Mouse (Mus musculus) forebrain, postnatal 0 days (tissue): ENCODE results near the gene Tshz2. TPM values are rescaled to one million over a fixed set of nuclear protein-coding genes. Genes with fewer than 3 reads are reported as not detected.

Experiments
- ATAC-seq: fragments of 200-750 bp; cut with Nextera tagmentation; 2 replicates; pipeline ENCODE4 v1.8.0; 2017; ENCODE audit warnings: mild to moderate bottlenecking, moderate library complexity
- DNase-seq: peaks from one replicate; pipeline ENCODE4 v3.0.0-alpha.2; 2015
- H3K27ac ChIP-seq: fragments of 300-500 bp; sonication (generic); 2 replicates; pipeline ENCODE4 v1.5.1; 2014; ENCODE audit warnings: low read depth, mild to moderate bottlenecking, antibody characterized with exemption, low read length, moderate library complexity, mixed read lengths
- H3K27me3 ChIP-seq: fragments of 300-500 bp; sonication (generic); 2 replicates; pipeline ENCODE4 v1.6.1; 2014; ENCODE audit warnings: mild to moderate bottlenecking, low read length, mixed read lengths; ENCODE audit not compliant: insufficient read depth
- H3K36me3 ChIP-seq: fragments of 300-500 bp; sonication (generic); 2 replicates; pipeline ENCODE4 v1.6.1; 2014; ENCODE audit warnings: mild to moderate bottlenecking, moderate library complexity; ENCODE audit not compliant: insufficient read depth
- H3K4me1 ChIP-seq: fragments of 300-500 bp; sonication (generic); 2 replicates; pipeline ENCODE4 v1.6.1; 2014; ENCODE audit warnings: antibody characterized with exemption; ENCODE audit not compliant: insufficient read depth
- H3K4me2 ChIP-seq: fragments of 300-500 bp; sonication (generic); 2 replicates; pipeline ENCODE4 v1.6.1; 2014; ENCODE audit warnings: low read depth, mild to moderate bottlenecking, moderate library complexity
- H3K4me3 ChIP-seq: fragments of 300-500 bp; sonication (generic); 2 replicates; pipeline ENCODE4 v1.5.1; 2014; ENCODE audit warnings: low read depth, low read length, mixed read lengths
- H3K9ac ChIP-seq: fragments of 300-500 bp; sonication (generic); 2 replicates; pipeline ENCODE4 v1.6.1; 2014; ENCODE audit warnings: mild to moderate bottlenecking
- H3K9me3 ChIP-seq: fragments of 300-500 bp; sonication (generic); 2 replicates; pipeline ENCODE4 v1.6.1; 2016; ENCODE audit warnings: low read length
- CTCF ChIP-seq: sonication (generic); IDR thresholded peaks from 2 replicates; pipeline ENCODE4 v1.5.1; 2016; ENCODE audit warnings: antibody characterized with exemption, control low read depth, low read depth
- WGBS: fragments of 180-500 bp; shearing (Covaris S2); extraction: QIAGEN DNeasy Blood & Tissue Kit; methylation state at CpG from one replicate; pipeline ENCODE4 v1.1.7; 2014; 5-methylcytosine and 5-hydroxymethylcytosine counted together
- polyA plus RNA-seq: library from polyadenylated mRNA; unstranded; fragments of >200 nt; fragmentation: Nextera tagmentation; extraction: Ambion mirVana; gene quantifications from 2 replicates; pipeline ENCODE4 v1.2.1, GENCODE M21; 2015
- total RNA-seq: library from RNA; depleted of rRNA; stranded (reverse); fragments of >200 nt; gene quantifications from 2 replicates; pipeline ENCODE4 v1.2.3, GENCODE M21; 2014

The Tshz2 gene
- total and polyA plus RNA-seq, 2 experiments from 2014 or later: 19.7 to 29.2 TPM

DNA sequence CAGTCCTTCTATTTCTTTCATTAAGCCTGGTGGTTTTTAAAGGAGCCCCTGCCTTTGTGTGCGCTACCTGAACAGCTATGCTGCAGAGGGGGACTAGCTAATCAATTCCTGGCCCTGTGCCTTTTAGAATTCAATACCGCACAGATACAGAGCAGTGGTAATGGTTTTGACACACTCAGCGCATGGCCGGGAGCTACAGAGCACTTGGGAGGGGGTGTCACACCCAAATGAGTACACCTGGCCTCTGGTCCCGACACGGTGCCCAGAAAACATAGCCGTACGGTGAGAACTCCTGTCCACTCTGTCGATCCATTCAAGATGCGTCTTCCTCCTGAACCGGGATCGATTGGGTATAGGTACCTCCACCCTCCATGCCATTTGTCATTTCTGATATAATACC is 193.1 kb downstream of the Tshz2 start:
- ATAC-seq: no peak

DNA sequence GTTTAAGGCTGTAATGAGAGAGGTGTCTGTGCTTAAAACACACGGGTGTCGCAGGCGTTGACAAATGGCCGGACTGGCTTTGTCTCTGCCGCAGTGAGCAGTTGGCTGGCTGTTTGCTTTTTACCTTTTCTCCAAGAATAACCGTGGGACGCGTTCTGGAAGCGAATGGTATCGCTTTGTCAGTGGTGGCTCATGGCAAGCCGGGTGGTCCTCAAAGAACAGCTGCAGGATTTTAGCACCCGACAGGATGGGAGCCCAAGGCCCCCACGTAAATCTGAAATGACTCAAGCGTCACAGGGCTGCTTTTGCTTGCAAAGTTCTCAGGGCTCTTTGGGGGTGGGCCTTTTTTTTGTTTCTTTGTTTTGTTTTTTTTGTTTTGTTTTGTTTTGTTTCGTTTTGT is 193.5 kb downstream of the Tshz2 start:
- no peaks in the 10 kb centered on the region for H3K4me1 ChIP-seq
- H3K27ac ChIP-seq: no peak overlapping the region
- peak overlapping the region; percentile 16 for H3K4me2 ChIP-seq
- 44% methylated on average over 15 of the region's 15 CpGs for WGBS
- TF ChIP-seq CTCF: no peak
- H3K27me3 ChIP-seq: no peaks in the 10 kb centered on the region
- H3K4me3 ChIP-seq: no peak overlapping the region
- no peak for ATAC-seq
- no peak overlapping the region for H3K9ac ChIP-seq
- peak; percentile 24 for DNase-seq
- no peaks in the 10 kb centered on the region for H3K9me3 ChIP-seq
- H3K36me3 ChIP-seq: no peaks in the 10 kb centered on the region

More for the DNA sequence above, 193.1 kb downstream of the Tshz2 start:
- DNase-seq: no peak
- Histone ChIP-seq H3K27me3 (no peaks in the 10 kb centered on the region), H3K4me1 (no peaks in the 10 kb centered on the region), H3K36me3 (no peaks in the 10 kb centered on the region), H3K9me3 (no peaks in the 10 kb centered on the region), H3K4me2 (peak overlapping the region; percentile 16), H3K4me3 (no peak overlapping the region), H3K27ac (peak overlapping the region; percentile 40; the same call in 1 of the 2 replicates), H3K9ac (no peak overlapping the region)
- 61% methylated on average over 12 of the region's 12 CpGs for WGBS
- no peak for TF ChIP-seq CTCF

DNA sequence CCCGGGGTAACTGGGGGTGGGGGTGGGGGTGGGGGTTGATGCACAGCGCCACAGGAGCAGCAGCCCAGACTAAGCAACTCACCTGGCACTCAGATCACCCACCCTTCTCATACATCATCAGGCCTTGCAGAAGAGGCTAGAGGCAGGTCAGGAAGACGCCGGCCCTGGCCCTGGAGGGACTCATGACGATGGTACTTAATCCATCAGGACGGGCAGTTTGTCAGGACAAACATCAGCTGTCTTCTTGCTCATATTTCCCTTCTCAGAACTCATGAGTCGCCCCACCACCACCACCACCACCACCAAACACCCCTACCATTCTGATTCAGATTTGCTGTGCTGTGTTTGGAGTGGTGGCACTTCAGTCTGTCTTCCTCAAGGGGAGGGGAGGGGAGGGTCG is 194.0 kb downstream of the Tshz2 start:
- ATAC-seq: no peak
- Histone ChIP-seq H3K4me3 (no peak overlapping the region), H3K4me1 (no peaks in the 10 kb centered on the region), H3K36me3 (no peaks in the 10 kb centered on the region), H3K4me2 (no peak overlapping the region), H3K9ac (no peak overlapping the region), H3K9me3 (no peaks in the 10 kb centered on the region), H3K27me3 (no peaks in the 10 kb centered on the region), H3K27ac (no peak overlapping the region)
- TF ChIP-seq CTCF: no peak
- no peak for DNase-seq
- WGBS: 86% methylated on average over 8 of the region's 8 CpGs

DNA sequence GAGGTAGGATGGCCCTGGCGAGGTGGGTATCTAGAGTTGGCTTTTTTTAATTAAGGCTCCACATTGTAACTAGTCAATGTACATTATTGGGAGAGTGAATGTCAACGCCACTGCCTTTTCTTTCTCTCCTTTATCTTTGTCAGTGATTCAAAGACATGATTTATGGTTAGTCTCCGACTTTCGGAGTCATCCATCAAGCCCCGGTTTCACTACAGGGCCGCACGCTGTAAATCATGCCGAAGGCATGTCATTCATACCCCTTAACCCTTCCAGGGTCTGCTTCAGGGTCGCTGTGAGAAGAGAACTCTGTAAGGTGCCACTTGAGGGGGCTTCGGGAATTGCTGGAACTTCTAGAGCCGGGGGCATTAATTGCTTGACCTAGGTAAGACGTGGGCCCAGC is 199.4 kb downstream of the Tshz2 start:
- Histone ChIP-seq H3K4me1 (no peaks in the 10 kb centered on the region), H3K4me3 (no peak overlapping the region), H3K27ac (no peak overlapping the region), H3K27me3 (no peaks in the 10 kb centered on the region), H3K9me3 (no peaks in the 10 kb centered on the region), H3K9ac (no peak overlapping the region), H3K4me2 (no peak overlapping the region), H3K36me3 (no peaks in the 10 kb centered on the region)
- TF ChIP-seq CTCF: no peak
- 94% methylated on average over 12 of the region's 12 CpGs for WGBS
- ATAC-seq (no peak), DNase-seq (no peak)

- H3K4me3 ChIP-seq: no peak overlapping the region
- no peak overlapping the region for H3K9ac ChIP-seq
- no peak for DNase-seq
- no peaks in the 10 kb centered on the region for H3K36me3 ChIP-seq
- WGBS: 74% methylated on average over 9 of the region's 9 CpGs
- no peaks in the 10 kb centered on the region for H3K9me3 ChIP-seq
- no peaks in the 10 kb centered on the region for H3K27me3 ChIP-seq
- no peak overlapping the region for H3K4me2 ChIP-seq
- no peaks in the 10 kb centered on the region for H3K4me1 ChIP-seq
- TF ChIP-seq CTCF: no peak
- ATAC-seq: no peak
- H3K27ac ChIP-seq: no peak overlapping the region
Observed at GRCm38 (mm10) chr2:169833638-169834037, 200.8 kb downstream of the Tshz2 start.

DNA sequence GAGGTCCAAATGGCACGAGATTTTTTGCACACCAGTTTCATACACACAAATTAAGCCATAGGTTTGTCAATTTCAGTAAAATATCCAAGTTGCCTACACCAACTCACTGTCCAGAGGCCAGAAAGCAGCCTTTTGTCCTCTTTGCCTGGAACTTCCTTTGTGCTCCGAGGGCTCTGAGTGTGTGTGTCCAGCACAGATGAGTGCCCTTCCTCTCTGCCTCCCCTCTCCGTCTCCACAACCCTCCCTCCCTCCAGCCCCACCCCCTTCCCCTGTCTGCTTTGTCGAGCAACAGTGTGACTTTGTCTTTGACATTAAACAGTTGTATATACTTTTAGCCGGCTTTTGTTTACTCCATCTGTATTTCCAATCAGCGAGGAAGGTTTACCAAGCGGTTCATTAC is 201.8 kb downstream of the Tshz2 start:
- Histone ChIP-seq H3K4me2 (no peak overlapping the region), H3K36me3 (no peaks in the 10 kb centered on the region), H3K4me3 (no peak overlapping the region), H3K27me3 (no peaks in the 10 kb centered on the region), H3K9ac (no peak overlapping the region), H3K9me3 (no peaks in the 10 kb centered on the region), H3K27ac (no peak overlapping the region), H3K4me1 (no peaks in the 10 kb centered on the region)
- WGBS: 34% methylated on average over 7 of the region's 7 CpGs
- ATAC-seq (no peak), DNase-seq (no peak)
- no peak for TF ChIP-seq CTCF

GRCm38 (mm10) chr2:169837031-169837605 is 204.3 kb downstream of the Tshz2 start:
- Histone ChIP-seq H3K4me3 (no peak overlapping the region), H3K9me3 (no peaks in the 10 kb centered on the region), H3K36me3 (no peaks in the 10 kb centered on the region), H3K4me1 (no peaks in the 10 kb centered on the region), H3K9ac (no peak overlapping the region), H3K4me2 (no peak overlapping the region), H3K27me3 (no peaks in the 10 kb centered on the region), H3K27ac (no peak overlapping the region)
- ATAC-seq (no peak), DNase-seq (peak; percentile 42)
- WGBS: 59% methylated on average over 7 of the region's 7 CpGs
- TF ChIP-seq CTCF: no peak
